Mouse (Mus musculus): ENCODE results near the gene Ppfia1. TPM values are rescaled to one million over a fixed set of nuclear protein-coding genes. Genes with fewer than 3 reads are reported as not detected.

Gene Ppfia1
- total and polyA plus RNA-seq, 3 experiments: 29.3 to 46.6 (median 41.3) TPM

- Histone ChIP-seq H3K27me3 (replicated peaks) (peaks cover 93% of the 10 kb centered on the region), H3K4me3 (replicated peaks in 1 of 3; ENCODE audit: low read depth in 2 of 3, low read length in 2 of 3, poor library complexity in 1 of 3) (no peak overlapping the region), H3K4me2 (ENCODE audit: insufficient read depth, low read depth, poor library complexity, severe bottlenecking) (no peak overlapping the region), H3K79me2 (replicated peaks; ENCODE audit: control insufficient read depth, extremely low read depth, insufficient read depth, poor library complexity, severe bottlenecking) (no peaks in the 10 kb centered on the region), H3K9ac (ENCODE audit: insufficient read depth, low read depth) (no peak overlapping the region), H3K36me3 (replicated peaks in 1 of 2; ENCODE audit: control insufficient read depth in 1 of 2, insufficient read depth in 1 of 2, low read length in 1 of 2) (no peaks in the 10 kb centered on the region), H3K9me3 (replicated peaks; ENCODE audit: low read length) (peaks cover 3% of the 10 kb centered on the region), H3K27ac (ENCODE audit: insufficient read depth, low read depth) (no peak overlapping the region), H3K4me1 (ENCODE audit: control insufficient read depth in 1 of 2, insufficient read depth in 2 of 2) (peaks cover 8 to 23% of the 10 kb centered on the region in 2 experiments)
- TF ChIP-seq USF1 (IDR thresholded peaks at IDR 0.05; ENCODE audit: low read depth, low read length) (no peak), SMC3 (IDR thresholded peaks at IDR 0.05; ENCODE audit: low read depth, low read length) (no peak), ZNF384 (IDR thresholded peaks at IDR 0.05; ENCODE audit: low read depth, low read length) (no peak), ELF1 (IDR thresholded peaks at IDR 0.05; ENCODE audit: low read depth, low read length) (no peak), MEF2A (IDR thresholded peaks at IDR 0.05; ENCODE audit: borderline replicate concordance, low read depth, low read length) (no peak), POLR2A (IDR thresholded peaks at IDR 0.05; ENCODE audit: low read depth, low read length) (no peak), RCOR1 (conservative IDR thresholded peaks at IDR 0.05; ENCODE audit: low read depth, low read length) (no peak), PAX5 (IDR thresholded peaks at IDR 0.05; ENCODE audit: low read length) (no peak), IRF4 (IDR thresholded peaks at IDR 0.05; ENCODE audit: low read depth, low read length) (no peak), MYC (IDR thresholded peaks at IDR 0.05; ENCODE audit: low read depth, low read length) (no peak)
- in situ Hi-C loops (cut with MboI; ENCODE audit: low pct_ligation_motif_present, low pct_unique_long_range_greater_than_20kb, low sequenced_read_pairs): loop anchor here (25.0 kb wide), 1 partner anchor 355 kb away; no protein-coding TSS in a partner anchor
- dilution Hi-C loops (cut with MboI; ENCODE audit: extremely low pct_ligation_motif_present, extremely low pct_unique_long_range_greater_than_20kb, low sequenced_read_pairs): no loop called here
- no peak for DNase-seq (ENCODE audit: extremely low read depth)
Observed at GRCm38 (mm10) chr7:144441976-144442375, 111.6 kb downstream of the Ppfia1 start.

GRCm38 (mm10) chr7:144441466-144441865 is 112.1 kb downstream of the Ppfia1 start:
- Histone ChIP-seq H3K9me3 (replicated peaks; ENCODE audit: low read length) (peaks cover 3% of the 10 kb centered on the region), H3K4me2 (ENCODE audit: insufficient read depth, low read depth, poor library complexity, severe bottlenecking) (no peak overlapping the region), H3K36me3 (replicated peaks in 1 of 2; ENCODE audit: control insufficient read depth in 1 of 2, insufficient read depth in 1 of 2, low read length in 1 of 2) (no peaks in the 10 kb centered on the region), H3K79me2 (replicated peaks; ENCODE audit: control insufficient read depth, extremely low read depth, insufficient read depth, poor library complexity, severe bottlenecking) (no peaks in the 10 kb centered on the region), H3K27ac (ENCODE audit: insufficient read depth, low read depth) (no peak overlapping the region), H3K4me1 (ENCODE audit: control insufficient read depth in 1 of 2, insufficient read depth in 2 of 2) (peaks cover 4 to 18% of the 10 kb centered on the region in 2 experiments), H3K4me3 (replicated peaks in 1 of 3; ENCODE audit: low read depth in 2 of 3, low read length in 2 of 3, poor library complexity in 1 of 3) (no peak overlapping the region), H3K27me3 (replicated peaks) (peaks cover 92% of the 10 kb centered on the region), H3K9ac (ENCODE audit: insufficient read depth, low read depth) (no peak overlapping the region)
- TF ChIP-seq SIN3A (IDR thresholded peaks at IDR 0.05; ENCODE audit: low read length): no peak
- TF ChIP-seq ELF1 (IDR thresholded peaks at IDR 0.05; ENCODE audit: low read depth, low read length): no peak
- no peak for TF ChIP-seq E2F4 (IDR thresholded peaks at IDR 0.05; ENCODE audit: insufficient replicate concordance, low read depth, low read length)
- TF ChIP-seq JUND (conservative IDR thresholded peaks at IDR 0.05; ENCODE audit: low read depth, low read length): no peak
- dilution Hi-C loops (cut with MboI; ENCODE audit: extremely low pct_ligation_motif_present, extremely low pct_unique_long_range_greater_than_20kb, low sequenced_read_pairs) (no loop called here), in situ Hi-C loops (cut with MboI; ENCODE audit: low pct_ligation_motif_present, low pct_unique_long_range_greater_than_20kb, low sequenced_read_pairs) (loop anchor here (25.0 kb wide), 1 partner anchor 354 kb away; no protein-coding TSS in a partner anchor)
- DNase-seq (ENCODE audit: extremely low read depth): no peak

DNA sequence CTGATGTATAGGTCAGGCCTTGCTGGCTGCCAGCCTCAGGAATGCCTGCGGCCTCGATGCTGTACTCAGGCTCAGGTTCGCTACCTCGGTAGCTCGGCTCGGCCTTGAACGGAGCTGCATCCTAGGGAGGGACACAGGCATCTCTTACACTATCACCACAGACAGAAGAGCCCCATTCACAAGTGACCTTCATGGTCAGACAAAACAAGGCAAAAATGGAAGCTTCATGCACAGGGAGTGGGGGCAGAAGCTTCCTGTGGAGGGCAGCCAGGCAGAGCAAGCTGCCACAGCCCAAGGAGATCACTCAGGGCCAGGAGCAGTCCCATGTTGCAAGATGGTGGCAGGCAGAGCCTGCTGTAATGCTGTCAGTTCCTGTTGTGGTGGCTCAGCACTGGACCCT is 114.7 kb downstream of the Ppfia1 start:
- no peaks in the 10 kb centered on the region for H3K36me3 ChIP-seq (replicated peaks in 1 of 2; ENCODE audit: control insufficient read depth in 1 of 2, insufficient read depth in 1 of 2, low read length in 1 of 2)

More for the DNA sequence above, 114.7 kb downstream of the Ppfia1 start:
- Histone ChIP-seq H3K4me2 (ENCODE audit: insufficient read depth, low read depth, poor library complexity, severe bottlenecking) (no peak overlapping the region), H3K79me2 (replicated peaks; ENCODE audit: control insufficient read depth, extremely low read depth, insufficient read depth, poor library complexity, severe bottlenecking) (no peaks in the 10 kb centered on the region), H3K9ac (ENCODE audit: insufficient read depth, low read depth) (no peak overlapping the region), H3K4me3 (replicated peaks in 1 of 3; ENCODE audit: low read depth in 2 of 3, low read length in 2 of 3, poor library complexity in 1 of 3) (no peak overlapping the region), H3K27me3 (replicated peaks) (peaks cover 79% of the 10 kb centered on the region), H3K4me1 (ENCODE audit: control insufficient read depth in 1 of 2, insufficient read depth in 2 of 2) (no peaks in the 10 kb centered on the region), H3K27ac (ENCODE audit: insufficient read depth, low read depth) (no peak overlapping the region), H3K9me3 (replicated peaks; ENCODE audit: low read length) (no peaks in the 10 kb centered on the region)
- TF ChIP-seq POLR2AphosphoS2 (IDR thresholded peaks at IDR 0.05; ENCODE audit: low read depth, low read length) (no peak), SIN3A (IDR thresholded peaks at IDR 0.05; ENCODE audit: low read length) (no peak), CTCF (conservative IDR thresholded peaks at IDR 0.05 in 1 of 2, IDR thresholded peaks at IDR 0.05 in 1 of 2; ENCODE audit: low read depth in 2 of 2, low read length in 2 of 2) (no peak), CHD1 (IDR thresholded peaks at IDR 0.05; ENCODE audit: low read depth, low read length) (no peak), HCFC1 (IDR thresholded peaks at IDR 0.05; ENCODE audit: low read depth, low read length) (no peak), ZC3H11A (IDR thresholded peaks at IDR 0.05; ENCODE audit: low read depth, low read length) (no peak), POLR2A (IDR thresholded peaks at IDR 0.05; ENCODE audit: low read depth, low read length) (no peak), SMC3 (IDR thresholded peaks at IDR 0.05; ENCODE audit: low read depth, low read length) (no peak), KAT2A (IDR thresholded peaks at IDR 0.05; ENCODE audit: insufficient replicate concordance, low read length) (no peak), RCOR1 (conservative IDR thresholded peaks at IDR 0.05; ENCODE audit: low read depth, low read length) (no peak), JUN (IDR thresholded peaks at IDR 0.05; ENCODE audit: insufficient read depth, low read depth, low read length) (no peak), MXI1 (IDR thresholded peaks at IDR 0.05; ENCODE audit: low read depth, low read length) (no peak), USF2 (conservative IDR thresholded peaks at IDR 0.05; ENCODE audit: low read depth, low read length) (no peak), MEF2A (IDR thresholded peaks at IDR 0.05; ENCODE audit: borderline replicate concordance, low read depth, low read length) (no peak)
- DNase-seq (ENCODE audit: extremely low read depth): no peak
- in situ Hi-C loops (cut with MboI; ENCODE audit: low pct_ligation_motif_present, low pct_unique_long_range_greater_than_20kb, low sequenced_read_pairs): loop anchor here (25.0 kb wide), 1 partner anchor 352 kb away; no protein-coding TSS in a partner anchor
- dilution Hi-C loops (cut with MboI; ENCODE audit: extremely low pct_ligation_motif_present, extremely low pct_unique_long_range_greater_than_20kb, low sequenced_read_pairs): no loop called here
